Mouse (Mus musculus): ENCODE measurements at regions not wholly inside any gene's neighbourhood (a gene's known extent, or its start where the extent isn't known, plus 50 kb on each side); places are given as distances from the start of the nearest gene placed in this dataset.

DNA sequence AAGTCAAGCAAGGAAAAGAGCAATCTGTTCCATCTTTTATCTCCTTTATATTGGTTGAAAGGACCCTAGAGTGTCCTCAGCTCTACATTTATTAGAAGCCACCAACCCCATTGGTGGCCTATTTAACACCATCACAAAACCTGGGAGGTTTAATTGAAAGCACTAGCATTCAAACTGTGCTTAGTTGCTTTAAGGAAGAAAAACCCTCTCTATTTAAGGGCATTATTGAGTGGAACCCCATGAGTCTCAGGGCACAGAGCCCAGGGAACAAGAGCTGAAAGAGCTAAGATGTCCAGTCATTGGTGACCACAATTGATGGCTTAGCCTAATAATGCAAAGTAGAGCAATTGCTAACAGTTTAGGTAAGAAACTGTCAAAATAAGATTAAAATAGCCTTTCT lies 72.6 kb upstream of the Btbd3 start:
- DNase-seq (ENCODE audit: low read depth, low spot score): peak; percentile 21

DNA sequence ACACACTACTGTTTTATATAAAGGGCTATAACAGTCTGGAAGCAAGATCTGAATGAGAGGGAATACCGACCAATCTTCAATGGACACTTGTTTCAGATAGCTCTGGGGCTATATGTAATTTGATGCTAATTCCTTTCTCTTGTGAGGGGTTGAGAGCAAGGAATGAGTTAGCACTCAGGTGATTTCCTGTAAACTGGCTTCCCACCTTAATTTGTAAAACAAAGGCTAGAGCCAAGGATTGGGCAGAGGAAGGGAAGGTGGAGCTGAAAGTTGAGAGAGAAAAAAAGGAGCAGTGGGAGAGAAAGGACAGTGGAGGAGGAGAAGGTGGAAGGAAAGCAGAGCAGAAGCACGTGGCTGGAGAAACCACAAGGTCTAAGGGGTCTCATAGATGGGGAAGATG lies 71.5 kb upstream of the Btbd3 start:
- no peak for DNase-seq (ENCODE audit: low read depth, low spot score)

GRCm38 (mm10) chr2:138186700-138187099 lies 69.7 kb upstream of the Btbd3 start:
- peak; percentile 69 for DNase-seq (ENCODE audit: low read depth, low spot score)

GRCm38 (mm10) chr2:138193529-138193928 lies 62.8 kb upstream of the Btbd3 start:
- no peak for DNase-seq (ENCODE audit: low read depth, low spot score)

- DNase-seq (ENCODE audit: low read depth, low spot score): no peak
These were observed 57.3 kb upstream of the Btbd3 start for GRCm38 (mm10) chr2:138199016-138199415.
